Mouse (Mus musculus): ENCODE data around the gene Kif5a. TPM values are rescaled to one million over a fixed set of nuclear protein-coding genes. Genes with fewer than 3 reads are reported as not detected.
A peak's percentile ranks its signal among the peaks of the same experiment; 100 is the strongest.

The Kif5a gene
- total RNA-seq, 2 experiments from 2014 or later, result 715 to 773 TPM

- TF ChIP-seq CTCF (conservative IDR thresholded peaks at IDR 0.05), result no peak
- peak overlapping the region; percentile 62 for H3K4me3 ChIP-seq
- no peak for DNase-seq (ENCODE audit: low spot score in 2 of 2)
- peak overlapping the region; percentile 89 for H3K27ac ChIP-seq
Measured at GRCm38 (mm10) chr10:127178286-127179027, 84.7 kb downstream of the Kif5a start.

DNA sequence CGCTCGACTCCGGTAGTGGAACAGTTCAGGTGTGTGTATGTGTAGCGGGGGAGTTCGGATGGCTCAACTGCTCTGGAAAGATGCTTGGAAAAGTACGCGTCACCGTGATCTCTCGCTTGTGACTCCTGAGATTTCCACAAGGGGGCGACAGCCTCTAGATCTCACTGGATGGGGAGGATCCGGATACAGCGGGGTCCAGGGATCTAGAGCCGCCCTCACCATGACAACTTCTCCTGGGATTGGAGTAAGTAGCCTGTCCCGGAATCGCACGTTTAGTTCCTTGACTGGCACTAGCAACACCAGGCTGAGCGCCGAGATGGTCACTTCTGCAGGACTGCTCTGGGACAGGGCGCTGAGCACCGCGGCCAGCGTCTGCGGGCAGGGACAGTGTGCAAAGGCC, 85.4 kb downstream of the Kif5a start:
- TF ChIP-seq CTCF (conservative IDR thresholded peaks at IDR 0.05), result peak; percentile 94
- Histone ChIP-seq H3K4me3 (peak overlapping the region; percentile 62), H3K27ac (peak overlapping the region; percentile 89)
- peak; percentile 77 to 84 for DNase-seq (ENCODE audit: low spot score in 2 of 2)

DNA sequence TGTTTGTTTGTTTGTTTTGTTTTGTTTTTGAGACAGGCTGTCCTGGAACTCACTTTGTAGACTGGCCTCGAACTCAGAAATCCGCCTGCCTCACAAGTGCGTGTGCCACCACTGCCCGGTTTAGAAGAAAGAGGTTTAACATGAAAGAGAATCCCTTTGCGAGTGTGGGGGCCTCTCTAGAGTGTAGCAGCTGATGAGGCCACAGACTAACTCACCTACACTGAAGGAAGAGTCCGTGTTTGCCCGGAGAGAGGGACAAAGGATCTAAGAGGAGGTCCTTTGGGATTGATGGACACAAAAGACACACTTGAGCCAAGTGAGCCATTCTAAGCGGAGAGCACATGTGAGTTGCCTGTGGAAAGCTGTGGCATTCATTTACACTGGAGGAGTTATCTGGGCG, 85.9 kb downstream of the Kif5a start:
- TF ChIP-seq CTCF (conservative IDR thresholded peaks at IDR 0.05), result no peak
- no peak for DNase-seq (ENCODE audit: low spot score in 2 of 2)
- H3K27ac ChIP-seq, result peak overlapping the region; percentile 23; the same call in 1 of the 2 replicates
- no peak overlapping the region for H3K4me3 ChIP-seq

- Histone ChIP-seq H3K27ac (no peak overlapping the region), H3K4me3 (no peak overlapping the region)
- DNase-seq (ENCODE audit: low spot score in 2 of 2), result no peak
- TF ChIP-seq CTCF (conservative IDR thresholded peaks at IDR 0.05), result no peak
Measured at GRCm38 (mm10) chr10:127176756-127177155, 86.4 kb downstream of the Kif5a start.

DNA sequence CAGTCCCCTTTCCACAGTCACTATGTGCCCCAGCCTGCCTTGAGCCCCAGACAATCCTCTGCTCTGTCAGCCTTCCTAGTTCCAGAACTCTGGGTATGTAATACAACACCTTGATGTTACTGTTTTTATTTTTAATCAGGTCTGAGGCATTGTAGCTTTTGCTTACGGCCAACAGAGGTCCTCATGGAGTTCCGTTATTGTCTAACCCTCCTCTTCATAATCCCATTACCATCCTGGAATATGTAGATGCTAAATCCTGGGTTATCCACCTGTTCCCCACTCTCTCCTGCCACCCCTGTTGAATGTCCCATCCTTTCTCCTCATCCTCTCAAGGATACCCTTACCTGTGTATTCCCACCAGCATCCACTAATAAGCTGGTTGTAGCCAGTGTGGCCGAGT, 86.9 kb downstream of the Kif5a start:
- TF ChIP-seq CTCF (conservative IDR thresholded peaks at IDR 0.05), result peak; percentile 64
- no peak overlapping the region for H3K27ac ChIP-seq
- H3K4me3 ChIP-seq, result no peak overlapping the region
- DNase-seq (ENCODE audit: low spot score in 2 of 2), result no peak

Other genes with a start within 250 kb of the Kif5a start
- gene Tsfm, start 232.5 kb downstream of the Kif5a start, total RNA-seq (2021), result 10 to 100 TPM; 29.7 to 30.1 TPM
- gene Mettl1, start 221.9 kb downstream of the Kif5a start, total RNA-seq (2021), result 10 to 100 TPM; 12.7 to 14.0 TPM
- gene Eef1akmt3, start 221.8 kb downstream of the Kif5a start, total RNA-seq (2021), result under 1 TPM; 0.12 to 0.20 TPM
- gene Cyp27b1, start 215.1 kb downstream of the Kif5a start, total RNA-seq (2021), result 1 to 10 TPM; 1.0 to 1.1 TPM
- gene March9, start 203.2 kb downstream of the Kif5a start, total RNA-seq (2021), result 10 to 100 TPM; 19.8 TPM
- 10 to 100 TPM; 84.6 to 94.8 TPM for gene Cdk4, start 199.8 kb downstream of the Kif5a start, total RNA-seq (2021)
- gene Tspan31, start 193.1 kb downstream of the Kif5a start, total RNA-seq (2021), result 10 to 100 TPM; 57.2 to 62.1 TPM
- 100 to 1,000 TPM; 820 to 844 TPM for gene Agap2, start 188.1 kb downstream of the Kif5a start, total RNA-seq (2021)
- gene Os9, start 142.2 kb downstream of the Kif5a start, total RNA-seq (2021), result 100 to 1,000 TPM; 100 to 102 TPM
- 100 to 1,000 TPM; 116 to 123 TPM for gene B4galnt1, start 98.1 kb downstream of the Kif5a start, total RNA-seq (2021)
- 10 to 100 TPM; 21.9 to 25.4 TPM for gene Slc26a10, start 82.7 kb downstream of the Kif5a start, total RNA-seq (2021)
- 100 to 1,000 TPM; 395 to 408 TPM for gene Arhgef25, start 73.3 kb downstream of the Kif5a start, total RNA-seq (2021)
- 100 to 1,000 TPM; 227 to 255 TPM for gene Dtx3, start 67.6 kb downstream of the Kif5a start, total RNA-seq (2021)
- gene Pip4k2c, start 51.8 kb downstream of the Kif5a start, total RNA-seq (2021), result 10 to 100 TPM; 98.0 to 98.6 TPM
- gene Dctn2, start 3.0 kb upstream of the Kif5a start, total RNA-seq (2021), result 100 to 1,000 TPM; 259 to 272 TPM
- gene Mbd6, start 25.7 kb upstream of the Kif5a start, total RNA-seq (2021), result 10 to 100 TPM; 54.3 to 60.6 TPM
- 10 to 100 TPM; 55.6 to 60.0 TPM for gene Mars, start 48.4 kb upstream of the Kif5a start, total RNA-seq (2021)
- under 1 TPM; 0.56 to 0.79 TPM for gene Arhgap9, start 58.6 kb upstream of the Kif5a start, total RNA-seq (2021)
- 1 to 10 TPM; 2.5 to 3.1 TPM for gene Gli1, start 78.6 kb upstream of the Kif5a start, total RNA-seq (2021)
- gene Inhbe, start 91.1 kb upstream of the Kif5a start, total RNA-seq (2021), result not detected
- gene Inhbc, start 107.1 kb upstream of the Kif5a start, total RNA-seq (2021), result not detected
- gene R3hdm2, start 117.0 kb upstream of the Kif5a start, total RNA-seq (2021), result 100 to 1,000 TPM; 153 to 170 TPM
- gene Stac3, start 238.3 kb upstream of the Kif5a start, total RNA-seq (2021), result 1 to 10 TPM; 2.4 to 8.1 TPM